Mouse (Mus musculus): Measurements from ENCODE around the gene Zranb2.

Zranb2 gene

DNA sequence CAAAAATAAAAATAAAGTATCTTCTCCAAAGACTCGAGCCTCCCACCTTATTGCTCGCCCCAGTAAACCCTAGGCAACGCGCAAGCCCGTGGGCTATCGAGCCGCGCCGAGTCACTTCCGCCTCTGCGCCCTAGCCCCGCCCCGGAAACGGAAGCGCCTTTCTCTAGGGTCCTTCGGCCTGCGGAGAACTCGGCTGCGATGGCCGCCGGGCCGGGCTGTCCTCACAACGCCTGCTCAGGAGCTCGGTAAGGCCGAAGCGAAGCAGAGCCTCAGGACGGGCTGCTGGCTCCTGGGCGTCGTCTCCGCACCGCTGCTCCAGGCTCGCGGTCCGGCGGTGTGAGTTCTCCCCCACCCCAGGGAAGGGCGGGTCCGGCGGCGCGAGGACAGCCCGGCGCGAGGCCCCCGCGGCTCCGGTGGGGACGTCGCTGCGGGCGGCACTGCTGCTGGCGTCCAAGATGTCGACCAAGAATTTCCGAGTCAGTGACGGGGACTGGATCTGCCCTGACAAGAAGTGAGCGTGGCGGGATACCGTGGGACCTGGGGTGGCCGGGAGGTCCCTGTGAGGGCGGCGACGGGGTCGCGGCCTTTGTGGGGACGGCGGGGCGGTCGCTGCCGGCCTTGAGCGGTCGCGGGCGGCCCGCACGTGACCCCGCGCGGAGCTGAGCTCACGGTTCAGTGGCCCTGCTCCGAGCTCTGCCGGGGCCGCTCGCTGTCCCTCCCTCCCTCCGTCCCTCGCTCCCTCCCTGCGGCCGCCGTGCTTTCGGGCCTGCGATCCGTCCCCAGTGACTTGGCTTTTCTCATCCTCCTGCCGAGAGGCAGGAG, at the start of gene Zranb2:
Gene Zranb2, plus strand, starts transcription at position 197 of the 822 bp plus-strand sequence.
- DNase-seq, result peak; percentile 94 to 98

DNA sequence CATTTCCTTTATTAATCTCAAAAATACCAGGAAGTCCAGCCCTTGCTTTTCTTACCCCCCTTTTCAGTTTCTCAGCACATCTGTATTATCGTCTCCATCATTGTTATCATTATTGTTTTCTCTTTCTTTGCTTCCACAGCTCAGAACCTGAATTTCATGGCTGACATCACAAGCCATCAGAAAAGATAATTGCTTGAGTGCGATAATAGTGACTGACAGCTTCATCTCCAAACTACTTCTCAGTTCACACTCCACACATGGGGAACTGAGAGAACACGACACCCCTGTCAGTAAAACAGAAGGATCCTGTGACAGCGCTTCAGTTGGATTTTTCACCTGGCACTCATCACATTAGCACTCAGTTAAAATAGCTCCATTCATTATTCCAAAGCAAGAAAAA, 41.9 kb upstream of the Zranb2 start:
- no peak for DNase-seq

DNA sequence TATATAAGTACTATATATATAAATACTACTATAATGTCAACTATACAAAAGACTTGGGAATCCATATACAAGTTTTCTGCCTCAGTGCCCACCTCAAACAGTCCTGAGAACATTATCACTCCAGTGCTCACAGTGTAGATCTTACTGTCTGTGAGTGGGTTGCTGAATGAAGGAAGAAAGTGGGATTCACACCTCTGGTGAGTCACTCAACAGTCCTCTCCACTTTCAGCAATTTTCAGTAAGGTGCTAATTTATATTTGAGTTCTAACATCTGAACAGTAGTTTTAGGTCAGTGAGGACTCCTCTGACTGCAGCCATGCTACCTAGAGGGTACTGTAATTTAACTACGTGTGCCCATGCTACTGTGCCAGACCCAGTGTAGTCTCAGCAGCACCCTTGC, 31.7 kb upstream of the Zranb2 start:
- no peak for DNase-seq

DNA sequence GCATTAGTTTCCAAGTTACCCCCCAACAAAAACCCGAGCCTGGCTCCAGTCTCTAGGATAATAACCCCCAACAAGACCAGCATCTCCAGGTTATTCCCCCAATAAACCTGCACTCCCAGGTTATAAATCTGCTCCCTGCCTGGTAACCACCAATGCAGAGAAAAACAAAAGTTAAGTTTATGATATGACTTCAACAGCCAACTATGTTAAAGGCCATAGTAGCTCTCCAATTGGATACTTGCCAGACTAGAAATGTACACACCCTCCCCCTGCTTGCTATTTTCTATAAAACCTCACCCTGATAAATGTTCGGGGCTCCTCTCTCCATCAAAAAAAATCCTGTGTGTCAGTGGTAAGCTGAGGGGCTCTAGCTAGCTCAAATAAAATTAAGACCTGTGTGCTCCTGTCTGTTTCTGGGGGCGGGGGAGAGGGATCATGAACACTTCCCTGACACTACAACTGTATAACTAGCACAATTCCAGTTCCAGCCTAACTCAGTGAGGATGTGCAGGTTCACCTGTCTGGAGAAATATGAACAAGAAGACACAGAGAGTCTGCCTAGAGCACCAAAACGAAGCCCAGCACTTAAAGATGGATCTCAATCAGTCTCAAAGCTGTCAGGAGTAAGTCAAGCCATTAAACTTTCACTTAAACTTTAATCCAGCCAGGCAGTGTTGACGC, 19.7 kb upstream of the Zranb2 start:
- no peak for DNase-seq

DNA sequence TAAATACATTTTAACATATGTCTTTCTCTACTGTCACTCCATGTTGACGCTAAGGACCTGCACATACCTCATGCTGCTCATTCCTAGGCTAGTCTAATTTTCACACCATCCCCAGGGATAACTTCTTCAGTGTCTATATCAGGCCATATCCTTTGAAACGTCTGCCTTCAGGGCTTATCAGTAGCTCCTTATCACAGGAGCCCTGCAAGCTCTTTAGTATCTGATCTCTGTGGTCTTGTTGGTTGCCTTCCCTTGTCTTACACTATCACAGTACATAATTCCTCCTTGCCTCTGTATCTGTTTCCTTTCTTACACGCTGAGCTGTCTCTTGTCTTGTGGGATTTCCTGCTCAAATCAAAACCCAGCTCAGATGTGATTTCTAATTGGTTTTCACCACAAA, 17.5 kb upstream of the Zranb2 start:
- no peak for DNase-seq

DNA sequence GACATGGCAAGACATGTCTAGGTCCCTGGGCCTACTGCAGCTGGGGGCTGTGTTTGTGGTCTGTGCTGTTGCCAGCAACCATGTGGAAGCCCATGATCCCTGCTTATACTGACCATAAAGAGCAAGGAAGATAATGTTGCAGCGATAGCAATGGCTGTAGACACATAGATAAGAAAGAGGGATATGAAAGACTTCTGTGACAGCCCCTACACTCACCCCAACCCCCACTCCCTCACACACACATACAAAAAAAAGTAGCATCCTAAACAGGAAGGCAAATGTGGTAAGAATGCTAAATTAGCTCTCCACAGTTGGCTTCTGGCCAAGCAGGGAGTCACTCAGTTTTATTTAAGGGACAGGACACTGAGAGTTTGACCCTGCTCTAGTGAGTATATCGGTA, 16.0 kb upstream of the Zranb2 start:
- DNase-seq, result peak in 1 of 2 experiments; percentile 7

DNA sequence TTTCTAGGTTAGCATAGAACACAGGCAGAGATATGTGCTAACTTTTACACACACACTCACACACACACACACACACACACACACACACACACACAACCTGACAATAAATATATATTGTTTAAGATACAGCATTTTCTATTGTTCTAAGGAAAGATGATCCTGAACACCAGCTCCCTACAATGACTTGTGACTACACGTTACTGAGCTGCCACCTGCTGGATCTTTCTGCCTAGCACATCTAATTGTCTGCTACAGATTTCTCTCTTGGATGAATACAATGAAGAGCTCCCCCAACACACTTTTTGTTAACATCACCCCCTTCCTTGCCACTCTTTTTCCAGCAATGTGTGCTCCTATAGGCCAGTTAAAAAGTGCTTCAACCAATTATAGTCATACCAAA, 13.5 kb upstream of the Zranb2 start:
- DNase-seq, result peak; percentile 15 to 72

DNA sequence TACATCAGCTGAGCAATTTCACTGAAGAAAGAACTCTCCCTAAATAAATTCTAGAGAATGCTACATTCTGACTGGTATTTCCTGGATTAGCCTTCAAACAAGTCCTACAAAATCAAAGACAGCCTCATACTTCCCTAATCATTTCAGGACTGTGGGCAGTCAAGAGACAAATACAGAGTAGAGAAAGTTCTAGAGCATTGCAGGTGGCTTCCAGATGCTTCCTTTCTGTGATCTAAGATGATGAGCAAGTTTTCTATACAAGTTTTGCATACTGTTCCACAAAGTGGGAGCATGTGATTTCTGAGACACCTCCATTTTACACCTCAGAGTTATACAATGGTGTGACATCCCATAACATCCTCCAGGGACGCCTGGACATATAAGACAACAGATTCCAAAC, 10.1 kb upstream of the Zranb2 start:
- no peak for DNase-seq

DNA sequence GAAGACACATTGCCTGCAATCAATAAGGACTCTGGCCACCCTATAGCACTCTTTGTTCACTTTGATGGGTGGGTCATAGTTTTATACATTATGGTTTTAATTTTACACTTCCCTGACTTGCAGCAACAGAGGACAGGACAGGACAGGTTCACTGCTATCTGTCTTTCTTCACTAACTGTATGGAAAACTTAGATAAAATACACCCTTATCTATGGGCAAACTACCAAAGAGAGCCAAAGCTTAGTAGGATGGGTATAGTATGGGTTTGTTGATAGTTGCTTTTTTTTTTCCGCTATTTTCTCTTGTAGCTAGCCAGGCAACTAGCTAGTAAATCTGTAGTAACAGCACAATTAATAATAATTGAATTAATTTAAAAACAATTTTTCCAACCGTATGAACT, 2.4 kb upstream of the Zranb2 start:
- no peak for DNase-seq

DNA sequence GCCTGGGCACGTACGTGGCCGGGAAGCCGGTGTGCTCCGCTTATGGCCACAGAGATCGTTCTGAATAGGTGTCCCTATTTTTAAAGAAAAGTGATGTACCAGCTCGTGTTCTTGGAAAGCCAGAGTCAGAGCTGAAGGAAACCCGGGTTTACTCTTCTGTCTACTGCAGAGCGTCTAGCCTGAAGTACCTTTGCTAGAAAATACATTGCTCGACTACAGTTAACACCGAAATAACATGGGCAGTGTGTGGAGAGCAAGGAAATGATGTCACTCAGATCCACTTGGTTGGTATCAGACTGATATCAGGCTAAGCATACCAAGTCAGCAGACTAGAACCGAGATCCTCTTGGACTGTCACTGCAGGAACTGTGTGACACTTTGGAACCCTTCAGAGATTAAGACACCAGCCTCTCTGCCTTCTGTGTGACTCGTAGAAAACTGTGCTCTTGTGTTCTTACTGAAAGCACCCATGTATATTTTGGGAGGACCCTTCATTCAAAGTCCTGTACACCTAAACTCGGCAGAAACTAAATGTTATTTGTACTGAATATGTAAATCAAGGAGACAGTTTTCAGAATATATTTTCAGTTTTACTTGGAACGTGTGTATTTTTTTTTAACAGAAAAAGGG, 941 bp downstream of the Zranb2 start:
- DNase-seq, result peak in 1 of 2 experiments; percentile 4

DNA sequence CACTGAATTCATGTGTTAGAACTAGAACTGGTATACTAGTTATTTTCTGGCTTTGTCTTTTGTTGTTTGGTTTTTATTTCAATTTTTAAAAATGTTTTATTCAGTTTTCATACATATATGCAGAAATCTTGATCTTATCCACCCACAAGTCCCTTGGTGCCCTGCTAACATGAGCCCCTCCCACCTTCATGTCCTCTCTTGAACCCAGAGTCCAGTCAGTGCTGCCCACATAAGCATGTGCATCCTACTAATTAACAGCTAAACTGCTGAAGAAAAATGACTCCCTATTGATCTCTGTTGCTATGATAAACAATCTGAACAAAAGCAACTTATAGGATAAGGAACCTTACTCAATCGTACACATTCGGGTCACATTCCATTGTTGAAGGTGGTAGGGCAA, 15.4 kb downstream of the Zranb2 start:
- DNase-seq, result no peak

DNA sequence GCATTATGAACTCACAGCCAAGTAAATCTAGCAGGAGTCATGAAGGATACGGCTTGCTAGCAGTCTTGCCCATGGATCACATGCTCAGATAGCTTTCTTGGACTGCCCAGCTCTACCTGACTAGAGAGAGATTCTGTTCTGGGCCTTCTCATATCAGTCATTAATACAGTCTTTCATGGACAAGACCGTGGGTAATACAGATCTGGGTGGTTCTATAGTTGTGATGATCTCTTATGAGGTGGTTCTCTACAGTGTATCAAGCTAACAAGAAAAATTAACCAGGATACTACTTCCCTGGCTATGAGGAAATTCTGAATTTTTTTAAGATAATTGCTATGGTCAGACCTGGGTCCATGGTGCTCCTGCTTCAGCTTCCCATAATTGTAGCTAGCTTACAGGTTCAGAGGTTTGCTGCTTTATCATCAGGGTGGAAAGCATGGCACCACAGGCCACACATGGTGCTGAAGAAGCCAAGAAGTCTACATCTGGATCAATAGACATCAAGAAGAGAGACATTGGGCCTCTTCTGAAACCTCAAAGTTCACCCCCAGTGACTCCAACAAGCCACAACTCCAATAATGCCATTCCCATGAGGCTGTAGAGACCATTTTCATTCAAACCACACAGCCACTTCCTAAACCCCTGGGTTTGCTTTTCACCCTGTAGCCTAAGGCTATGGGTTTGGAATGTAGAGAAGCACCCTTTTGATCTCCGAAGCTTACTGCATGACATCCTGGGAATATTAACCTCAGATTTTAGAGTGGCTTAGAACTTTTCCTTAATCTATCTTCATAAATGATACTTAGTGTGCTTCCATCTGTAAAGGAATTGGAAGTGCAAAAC, 16.0 kb downstream of the Zranb2 start:
- DNase-seq, result no peak

DNA sequence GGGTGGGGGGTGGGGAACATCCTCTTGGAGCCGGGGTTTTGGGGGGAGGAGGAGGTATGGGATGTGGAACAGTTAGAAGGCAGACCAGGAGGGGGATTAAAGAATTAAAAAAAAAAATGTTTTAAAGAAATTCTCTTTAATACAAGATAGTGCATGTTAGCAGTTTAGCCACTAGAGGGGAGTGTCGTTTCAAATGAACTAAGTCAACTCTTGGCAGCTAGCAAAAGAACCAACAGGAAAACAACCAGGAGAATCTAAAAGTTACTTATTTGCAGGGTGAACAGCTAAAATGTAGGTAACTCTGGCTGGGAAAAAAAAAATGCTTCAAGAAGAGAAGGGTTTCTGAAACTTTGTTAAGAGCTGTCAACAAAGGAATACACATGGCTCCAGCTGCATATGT, 31.2 kb downstream of the Zranb2 start:
- DNase-seq, result peak; percentile 44 to 54

DNA sequence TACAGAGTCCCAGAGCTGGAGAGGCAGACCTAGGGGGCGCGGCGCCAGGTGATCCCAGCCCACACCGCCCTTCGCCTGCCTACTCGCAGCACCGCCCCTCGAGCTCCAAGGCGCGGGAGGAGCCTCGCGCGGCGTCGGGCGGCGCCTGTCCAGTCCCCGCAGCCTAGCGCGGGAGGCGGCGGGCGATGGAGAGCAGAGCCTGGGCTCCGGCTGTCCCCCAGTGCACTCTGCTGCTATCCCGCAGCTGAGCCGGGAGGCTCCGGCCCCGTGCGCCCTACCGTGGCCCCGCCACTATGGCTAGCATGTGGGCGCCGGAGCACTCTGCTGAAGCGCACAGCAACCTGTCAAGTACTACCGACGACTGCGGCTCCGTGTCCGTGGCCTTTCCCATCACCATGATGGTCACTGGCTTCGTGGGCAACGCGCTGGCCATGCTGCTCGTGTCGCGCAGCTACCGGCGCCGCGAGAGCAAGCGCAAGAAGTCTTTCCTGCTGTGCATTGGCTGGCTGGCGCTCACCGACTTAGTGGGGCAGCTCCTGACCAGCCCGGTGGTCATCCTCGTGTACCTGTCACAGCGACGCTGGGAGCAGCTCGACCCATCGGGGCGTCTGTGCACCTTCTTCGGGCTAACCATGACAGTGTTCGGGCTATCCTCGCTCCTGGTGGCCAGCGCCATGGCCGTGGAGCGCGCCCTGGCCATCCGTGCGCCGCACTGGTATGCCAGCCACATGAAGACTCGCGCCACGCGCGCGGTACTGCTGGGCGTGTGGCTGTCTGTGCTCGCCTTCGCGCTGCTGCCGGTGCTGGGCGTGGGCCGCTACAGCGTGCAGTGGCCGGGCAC, 33.0 kb downstream of the Zranb2 start, which contains the start of gene Ptger3:
Gene Ptger3, plus strand, starts transcription at position 168 of the 841 bp plus-strand sequence.
- DNase-seq, result peak; percentile 62 to 79

DNA sequence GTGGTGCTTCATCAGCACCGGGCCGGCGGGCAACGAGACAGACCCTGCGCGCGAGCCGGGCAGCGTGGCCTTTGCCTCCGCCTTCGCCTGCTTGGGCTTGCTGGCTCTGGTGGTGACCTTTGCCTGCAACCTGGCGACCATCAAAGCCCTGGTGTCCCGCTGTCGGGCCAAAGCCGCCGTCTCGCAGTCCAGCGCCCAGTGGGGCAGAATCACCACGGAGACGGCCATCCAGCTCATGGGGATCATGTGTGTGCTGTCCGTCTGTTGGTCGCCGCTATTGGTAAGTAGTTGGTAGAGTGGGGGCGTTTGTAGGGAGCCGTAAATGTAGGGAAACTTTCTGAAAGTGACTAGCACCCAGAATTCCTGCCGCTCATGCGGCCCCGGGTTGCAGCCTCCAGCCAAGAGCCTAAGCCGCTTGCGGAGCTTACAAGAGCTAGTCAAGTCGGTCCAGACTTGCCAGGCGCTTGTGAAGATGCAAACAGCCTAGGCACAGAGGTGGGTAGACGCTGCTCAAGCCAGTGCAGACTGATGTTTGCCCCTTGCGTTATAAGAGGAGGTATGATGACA, 33.7 kb downstream of the Zranb2 start:
- DNase-seq, result peak; percentile 10 to 31

DNA sequence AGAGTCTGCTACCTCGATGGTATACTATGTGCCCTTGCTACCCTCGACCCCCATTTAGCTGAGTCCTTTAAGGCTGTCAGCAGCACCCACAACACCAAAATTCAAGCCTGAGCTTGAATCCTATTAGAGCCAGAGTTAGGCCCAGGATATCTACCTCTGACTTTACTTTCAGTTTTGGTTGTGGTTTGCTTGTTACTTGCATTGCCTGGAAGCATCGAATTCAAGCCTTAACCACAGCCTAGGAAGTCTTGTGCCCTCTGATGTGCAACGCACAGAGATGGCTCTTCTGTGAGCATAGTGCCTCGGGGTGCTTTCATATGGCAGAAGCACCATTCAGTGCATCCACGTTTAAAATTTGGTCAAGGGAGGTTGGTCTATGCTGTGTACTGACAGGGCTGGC, 38.1 kb downstream of the Zranb2 start:
- no peak for DNase-seq

DNA sequence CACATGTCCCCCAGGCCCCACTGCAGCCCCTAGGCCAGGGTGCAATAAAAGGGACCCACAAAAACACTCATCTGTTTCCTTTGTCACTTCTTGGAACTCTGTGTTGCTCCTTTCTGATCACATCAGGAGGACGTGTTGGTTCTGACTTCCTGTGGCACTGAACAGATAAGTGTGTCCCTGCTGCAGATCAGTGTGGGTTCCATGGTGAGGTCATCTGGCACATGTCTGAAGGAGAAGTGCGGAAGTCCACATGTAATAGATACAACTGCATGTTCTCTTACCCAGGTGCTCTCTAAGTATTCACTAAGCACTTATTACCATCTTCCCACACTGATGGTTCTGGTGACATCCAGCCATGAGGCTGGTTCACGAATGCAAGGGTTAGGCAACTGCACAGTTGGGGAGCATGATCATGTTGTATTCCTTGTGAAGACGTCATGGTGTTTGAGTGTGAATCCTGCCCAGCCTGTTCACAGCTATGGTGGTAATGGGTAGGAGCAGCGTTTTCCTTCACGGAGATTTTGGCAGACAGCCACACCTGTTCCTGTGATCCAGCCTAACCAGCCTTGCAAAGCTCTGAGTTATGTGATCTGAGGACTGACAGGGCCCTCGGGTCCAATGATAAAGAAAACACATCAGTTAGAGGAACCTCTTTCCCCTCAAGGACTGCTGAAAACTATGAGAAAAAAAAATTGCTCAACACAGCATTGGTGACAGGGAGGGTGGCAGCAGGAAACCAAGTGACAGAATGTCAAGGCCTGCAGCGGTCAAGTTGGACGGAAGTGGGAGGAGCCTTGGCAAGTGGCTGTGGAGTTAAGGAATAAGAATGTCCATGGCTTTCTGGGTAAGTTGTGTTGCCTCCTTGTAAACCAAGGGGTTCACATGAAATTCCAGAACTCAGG, 41.7 kb downstream of the Zranb2 start:
- DNase-seq, result peak; percentile 12 to 28

DNA sequence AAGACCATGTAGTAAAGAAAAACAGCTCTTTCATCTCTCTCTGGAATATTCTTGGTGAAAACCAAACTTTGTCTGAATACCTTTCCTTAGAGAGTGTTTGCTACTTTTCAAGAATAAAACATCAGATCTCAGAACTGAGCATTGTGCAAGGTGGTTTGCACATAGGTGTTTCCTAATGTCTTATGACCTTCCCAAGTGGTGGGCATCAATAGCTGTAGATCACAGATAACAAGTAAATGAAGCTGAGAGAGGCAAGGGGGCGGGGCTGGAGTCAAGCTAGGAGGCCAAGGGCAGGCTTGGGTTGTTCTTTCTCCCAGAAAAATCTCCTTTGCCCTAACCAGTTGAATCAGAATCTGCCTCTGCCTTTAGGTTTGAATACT, 42.4 kb downstream of the Zranb2 start:
- no peak for DNase-seq

DNA sequence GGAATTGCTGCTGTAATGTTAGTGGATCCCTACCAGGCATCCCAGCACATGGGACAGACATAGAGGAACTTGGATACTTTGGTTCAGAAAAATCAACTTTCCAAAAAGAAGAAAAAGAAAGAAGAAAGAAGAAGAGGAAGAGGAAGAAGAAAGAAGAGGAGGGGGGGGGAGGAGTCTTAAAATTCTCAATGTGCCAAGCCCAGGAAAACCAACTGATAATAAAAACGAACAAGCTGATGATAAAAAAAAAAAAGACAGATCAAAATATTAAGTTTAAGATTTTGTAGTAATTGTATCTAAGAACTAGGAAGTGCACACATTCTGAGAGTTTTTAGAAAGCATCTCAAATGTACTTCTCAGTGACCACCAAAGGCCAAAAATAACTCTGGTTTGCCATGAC, 42.9 kb downstream of the Zranb2 start:
- no peak for DNase-seq

DNA sequence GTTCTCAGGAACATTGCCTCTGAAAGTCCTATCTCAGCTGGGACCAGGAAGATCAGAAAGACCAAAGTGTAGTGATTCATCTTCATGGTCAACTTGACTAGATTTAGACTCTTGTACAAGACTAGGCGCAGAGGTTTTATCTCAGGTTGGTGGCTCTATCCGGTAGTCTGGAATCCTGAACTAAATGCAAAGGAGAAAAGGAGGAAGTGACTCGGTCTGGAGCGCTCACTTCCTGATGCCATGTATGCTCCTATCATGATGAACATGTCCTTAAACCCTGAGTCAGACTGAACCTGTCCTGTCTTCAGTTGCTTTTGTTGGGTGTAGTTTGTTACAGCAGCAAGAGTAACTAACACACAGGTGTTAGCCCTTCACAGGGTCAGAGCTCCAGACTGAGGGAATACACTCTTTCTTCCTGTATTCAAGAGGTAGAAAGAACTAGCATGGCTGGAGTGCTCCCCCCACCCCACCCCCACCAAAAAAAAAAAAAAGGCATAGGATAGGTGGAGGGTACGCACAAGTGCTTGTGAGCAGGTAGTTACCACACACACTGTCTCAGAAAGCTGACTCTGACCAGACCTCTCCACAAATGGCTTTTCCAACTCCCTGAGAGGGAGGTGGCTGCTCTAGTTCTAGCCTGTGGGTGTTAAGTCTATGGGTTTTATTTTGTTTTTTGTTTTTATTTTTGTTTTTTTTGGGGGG, 44.7 kb downstream of the Zranb2 start:
- DNase-seq, result no peak

Data from kidney, postnatal 36 days (tissue).